Mouse (Mus musculus): ENCODE measurements around the gene Vsig1.

Vsig1 gene

GRCm38 (mm10) chrX:140907360-140907759 is at the start of gene Vsig1:
TSS of gene Vsig1 (plus strand) at chrX:140907608.
- no peak for DNase-seq

GRCm38 (mm10) chrX:140862760-140863159 is 44.6 kb upstream of the Vsig1 start:
- no peak for DNase-seq

- DNase-seq: no peak
Observed at GRCm38 (mm10) chrX:140863431-140863830, 44.0 kb upstream of the Vsig1 start.

GRCm38 (mm10) chrX:140887193-140887592 is 20.2 kb upstream of the Vsig1 start:
- DNase-seq: no peak

GRCm38 (mm10) chrX:140891796-140892195 is 15.6 kb upstream of the Vsig1 start:
- no peak for DNase-seq

GRCm38 (mm10) chrX:140903487-140903886 is 3.9 kb upstream of the Vsig1 start:
- no peak for DNase-seq

- DNase-seq: no peak
Observed at GRCm38 (mm10) chrX:140921321-140921720, 13.9 kb downstream of the Vsig1 start.

- no peak for DNase-seq
Observed at GRCm38 (mm10) chrX:140932066-140932465, 24.7 kb downstream of the Vsig1 start.

- no peak for DNase-seq
Observed at GRCm38 (mm10) chrX:140933263-140933662, 25.9 kb downstream of the Vsig1 start.

GRCm38 (mm10) chrX:140936271-140936670 is 28.9 kb downstream of the Vsig1 start:
- DNase-seq: no peak

GRCm38 (mm10) chrX:140953618-140954017 is 46.2 kb downstream of the Vsig1 start:
- no peak for DNase-seq

- DNase-seq: peak; percentile 88
Observed at GRCm38 (mm10) chrX:140956272-140956940, 49.0 kb downstream of the Vsig1 start, which contains the start of the genes Psmd10 and Atg4a. TSS of gene Psmd10 (minus strand) at chrX:140956728. TSS of gene Atg4a (plus strand) at chrX:140956907.

GRCm38 (mm10) chrX:140956959-140957358 is 49.6 kb downstream of the Vsig1 start:
- no peak for DNase-seq

GRCm38 (mm10) chrX:140978943-140979342 is 71.5 kb downstream of the Vsig1 start:
- no peak for DNase-seq

- DNase-seq: no peak
Observed at GRCm38 (mm10) chrX:140979546-140979945, 72.1 kb downstream of the Vsig1 start.

- DNase-seq: no peak
Observed at GRCm38 (mm10) chrX:140980163-140980562, 72.8 kb downstream of the Vsig1 start.

- DNase-seq: no peak
Observed at GRCm38 (mm10) chrX:140983206-140983960, 76.0 kb downstream of the Vsig1 start.

GRCm38 (mm10) chrX:140984795-140985194 is 77.4 kb downstream of the Vsig1 start:
- no peak for DNase-seq

GRCm38 (mm10) chrX:140985256-140985655 is 77.8 kb downstream of the Vsig1 start:
- no peak for DNase-seq

All from cerebellum, adult 11 months (tissue).